Mouse (Mus musculus) spleen, postnatal 10 days (tissue): Measurements from ENCODE around the gene Phf21b.

ENCODE experiments used
- DNase-seq, 2 experiments: peaks; one replicate each; pipeline ENCODE4 v3.0.0; 2021 to 2022; ENCODE audit warnings: low spot score in 2 of 2

Gene Phf21b

DNA sequence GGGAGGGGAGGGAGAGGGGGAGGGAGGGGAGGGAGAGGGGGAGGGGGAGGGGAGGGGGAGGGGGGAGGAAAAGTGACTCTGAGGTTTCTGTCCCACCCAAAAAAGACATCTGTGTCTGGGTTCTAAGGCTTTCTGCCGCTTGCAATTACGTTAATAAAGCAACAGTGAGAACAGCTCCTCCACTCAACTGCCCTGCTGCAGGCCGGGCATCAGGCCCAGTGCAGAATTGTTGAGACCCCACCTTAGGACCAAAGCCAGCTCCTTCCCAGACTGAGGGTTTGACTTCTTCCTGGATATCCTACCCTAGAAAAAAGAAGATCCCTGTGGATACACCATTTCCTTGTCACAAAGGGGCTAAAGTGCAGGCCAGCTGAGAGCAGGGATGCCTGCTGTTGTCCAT, 9.6 kb downstream of the Phf21b start:
- no peak for DNase-seq

GRCm38 (mm10) chr15:84844831-84845230, 11.0 kb downstream of the Phf21b start:
- no peak for DNase-seq

DNA sequence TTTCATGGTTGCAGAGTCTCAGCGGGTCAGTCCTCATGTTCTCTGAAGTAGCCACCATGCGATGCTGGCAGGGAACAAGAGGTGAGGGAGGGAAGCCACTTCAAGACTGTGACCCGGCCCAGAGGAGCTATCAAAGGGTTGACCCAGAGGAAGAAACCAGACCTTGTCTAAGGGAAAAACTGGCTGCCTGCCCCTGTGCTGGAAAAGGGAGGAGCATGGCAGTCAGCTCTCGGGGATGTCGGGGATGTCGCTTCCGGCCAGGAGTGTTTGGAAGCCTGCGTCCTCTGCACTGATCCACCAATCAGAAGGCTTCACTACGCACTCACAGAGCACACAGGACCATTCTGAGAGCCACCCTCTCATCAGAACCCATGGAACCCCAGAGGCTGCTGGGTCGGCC, 12.8 kb downstream of the Phf21b start:
- no peak for DNase-seq

GRCm38 (mm10) chr15:84841925-84842821, 13.7 kb downstream of the Phf21b start:
- DNase-seq, result no peak

DNA sequence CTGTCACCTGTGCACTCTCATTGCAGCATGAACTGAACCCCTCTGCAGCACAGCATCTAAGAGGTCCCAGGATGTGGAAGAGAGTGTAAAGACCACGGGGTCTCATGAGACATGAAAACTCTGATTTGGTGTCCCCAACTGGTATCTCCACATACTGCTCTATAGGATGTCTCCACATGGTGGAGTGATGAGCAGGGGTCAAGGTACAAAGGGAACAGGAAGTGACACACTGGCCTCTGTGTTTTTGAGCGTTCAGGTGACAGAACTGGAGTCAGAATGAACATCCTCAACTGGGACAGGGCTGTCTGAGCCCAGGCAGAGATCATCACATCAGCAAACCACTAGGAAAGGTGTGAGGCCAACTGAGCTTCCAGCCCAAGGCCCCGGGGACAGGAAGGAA, 15.3 kb downstream of the Phf21b start:
- DNase-seq, result no peak

DNA sequence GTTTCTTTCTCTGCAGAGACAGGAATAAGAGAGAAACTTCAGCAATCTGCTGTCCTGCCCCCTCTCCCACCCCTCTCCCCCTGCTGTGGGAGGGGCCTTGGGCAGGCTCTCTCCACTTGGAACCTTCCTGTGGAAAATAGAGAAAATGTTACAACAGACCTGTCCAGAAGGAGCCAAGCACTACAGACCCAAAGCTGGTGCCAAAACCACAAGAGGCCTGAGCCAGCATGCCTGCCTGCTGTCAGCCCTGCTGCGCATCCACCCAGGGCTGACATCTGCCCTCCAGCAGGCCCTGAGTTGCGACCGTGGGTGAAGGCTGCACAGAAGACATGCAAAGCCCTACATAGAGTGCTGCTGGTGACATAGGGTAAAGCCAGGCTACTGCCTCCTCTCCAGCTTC, 16.3 kb downstream of the Phf21b start:
- DNase-seq, result no peak

GRCm38 (mm10) chr15:84837896-84838295, 18.0 kb downstream of the Phf21b start:
- DNase-seq, result no peak

DNA sequence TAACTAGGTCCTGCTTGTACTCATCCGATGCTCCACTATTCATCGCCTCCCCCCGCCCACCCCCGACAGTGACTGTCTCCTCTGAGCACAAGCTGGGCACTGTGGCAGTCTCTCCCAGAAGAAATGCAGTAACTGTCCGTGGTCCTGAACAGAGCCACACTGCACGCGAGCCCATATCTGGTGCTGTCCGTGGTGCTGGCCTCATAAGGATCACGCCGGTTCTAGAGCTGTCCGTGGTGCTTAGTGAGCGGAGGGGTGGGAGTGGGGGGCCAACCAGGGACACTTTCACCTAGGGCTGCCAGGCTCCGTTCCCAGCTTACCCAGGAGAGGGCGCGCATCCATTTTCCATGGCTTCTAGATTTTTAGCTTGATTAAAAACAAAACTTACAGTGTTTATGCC, 26.4 kb downstream of the Phf21b start:
- DNase-seq, result peak; percentile 49 to 85

GRCm38 (mm10) chr15:84828603-84829002, 27.2 kb downstream of the Phf21b start:
- no peak for DNase-seq

- DNase-seq, result no peak
Measured at GRCm38 (mm10) chr15:84823086-84823485, 32.8 kb downstream of the Phf21b start.

DNA sequence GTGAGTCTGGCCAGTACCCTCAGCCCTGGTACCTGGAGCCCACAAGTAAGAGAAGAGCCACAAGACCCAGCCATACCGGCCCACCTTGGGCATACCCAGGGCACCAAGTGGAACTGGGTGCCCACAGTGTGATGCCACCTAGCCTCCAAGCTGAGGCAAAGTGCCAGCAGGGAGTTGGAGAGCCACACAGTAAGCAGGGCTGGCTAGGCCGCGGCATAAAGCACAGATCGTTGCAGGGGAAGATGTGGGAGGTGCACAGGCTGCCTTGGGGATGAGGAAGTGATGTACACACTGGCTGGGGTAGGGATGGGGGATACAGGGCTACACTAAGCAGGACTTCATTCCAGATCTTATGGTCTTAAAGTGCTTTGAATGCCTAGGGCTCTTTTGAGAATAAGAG, 35.0 kb downstream of the Phf21b start:
- DNase-seq, result no peak

GRCm38 (mm10) chr15:84818284-84818683, 37.6 kb downstream of the Phf21b start:
- DNase-seq, result no peak

GRCm38 (mm10) chr15:84817589-84817988, 38.3 kb downstream of the Phf21b start:
- DNase-seq, result no peak

DNA sequence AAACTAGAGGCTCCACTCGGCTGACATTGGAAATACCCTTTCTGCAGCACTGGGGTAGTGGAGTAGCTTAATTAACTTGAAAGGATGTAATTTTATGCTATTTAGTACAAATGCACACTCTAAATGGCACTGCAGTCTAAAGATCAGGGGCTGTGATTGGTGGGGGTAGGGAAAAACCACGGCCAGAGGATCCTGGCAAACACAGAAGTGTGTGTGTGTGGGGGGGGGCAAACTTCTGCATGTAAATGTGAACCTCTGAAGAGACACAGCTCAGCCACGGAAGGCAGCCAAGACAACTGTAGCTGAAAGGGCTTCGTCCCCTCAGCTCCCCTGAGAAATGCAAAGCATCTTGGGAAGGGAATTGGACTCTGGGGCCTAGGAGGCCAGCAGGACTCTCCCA, 40.7 kb downstream of the Phf21b start:
- no peak for DNase-seq

DNA sequence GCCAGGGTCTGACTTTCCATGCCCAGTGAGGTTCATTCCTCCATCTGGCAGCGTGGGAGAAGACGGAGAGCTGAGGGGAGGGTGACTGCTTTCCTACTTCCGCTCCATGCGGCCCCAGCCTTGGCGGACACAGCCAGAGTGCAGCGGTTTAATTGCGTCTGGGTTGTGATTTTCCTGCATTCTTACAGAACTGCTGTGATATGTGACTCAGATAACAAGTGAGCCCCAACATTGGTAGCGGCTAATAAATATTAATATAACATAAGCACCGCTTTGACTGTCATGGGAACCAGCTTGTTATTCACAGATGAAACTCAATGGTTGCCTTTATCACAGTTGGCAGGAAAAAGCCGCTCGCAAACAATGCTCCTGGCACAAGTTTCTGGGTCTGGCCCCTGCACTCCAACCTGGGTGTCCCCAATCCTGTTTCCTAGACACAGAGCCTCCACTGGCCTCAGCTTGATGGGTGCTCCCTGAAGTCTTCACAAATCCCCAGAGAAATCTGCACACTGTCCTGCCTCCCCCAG, 43.0 kb downstream of the Phf21b start:
- no peak for DNase-seq

DNA sequence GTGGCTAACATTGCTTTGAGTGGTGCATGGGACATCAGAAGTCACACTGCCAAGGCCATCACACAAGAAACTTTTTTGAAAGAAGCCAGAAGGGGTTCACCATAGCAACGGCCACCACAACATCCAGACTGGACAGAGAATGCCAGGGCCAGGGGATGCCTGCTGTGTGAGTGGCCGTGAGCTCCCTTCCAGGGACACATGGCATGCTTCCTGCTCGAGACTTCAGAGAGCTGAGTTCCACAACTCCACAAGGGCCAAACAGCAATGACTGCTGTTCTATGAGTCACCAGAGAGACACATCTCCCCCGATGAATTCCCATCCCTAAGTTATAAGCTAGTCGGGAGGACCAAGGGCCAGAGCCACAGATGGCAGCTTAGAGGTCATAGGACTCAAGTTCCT, 44.7 kb downstream of the Phf21b start:
- no peak for DNase-seq

GRCm38 (mm10) chr15:84809275-84809952, 46.4 kb downstream of the Phf21b start:
- DNase-seq, result no peak

DNA sequence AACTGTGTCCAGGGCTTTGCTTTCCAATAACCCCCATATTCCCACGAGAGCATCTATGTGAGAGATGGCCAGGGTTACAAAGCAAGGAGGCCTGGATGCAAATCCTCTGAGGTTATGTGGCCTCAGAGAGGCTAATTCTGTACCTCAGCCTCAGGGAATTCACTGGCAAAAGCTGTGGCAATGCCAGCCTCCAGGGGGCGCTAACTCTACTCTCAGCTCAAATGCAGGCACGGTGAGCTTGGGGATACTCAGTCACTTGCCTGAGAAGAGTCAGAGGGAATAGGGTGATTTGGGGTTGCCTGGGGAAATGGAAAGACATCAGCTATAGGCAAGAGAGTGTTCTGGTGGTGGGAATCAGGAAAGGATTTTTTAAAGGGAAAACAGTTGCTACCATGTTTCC, 52.2 kb downstream of the Phf21b start:
- peak; percentile 16 to 66 for DNase-seq

DNA sequence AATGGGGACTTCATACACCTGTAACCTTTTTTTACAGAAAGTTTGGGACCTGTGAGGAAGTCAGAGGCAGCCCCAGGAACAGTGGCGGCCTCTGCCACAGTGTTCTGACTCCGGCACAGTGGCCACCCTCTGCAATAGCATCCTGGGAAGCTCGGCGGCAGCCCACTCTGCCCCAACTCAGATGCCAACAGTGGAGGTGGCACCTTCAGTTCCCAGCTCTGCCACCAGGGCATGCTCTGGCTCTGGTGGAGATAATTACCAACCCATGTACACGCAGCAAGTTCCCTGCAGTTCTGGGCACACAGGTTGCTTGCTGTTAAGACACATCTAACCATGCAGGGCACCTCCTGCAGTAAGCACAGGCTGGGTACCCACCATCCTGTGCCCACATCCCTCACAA, 55.7 kb downstream of the Phf21b start:
- peak in 1 of 2 experiments; percentile 22 for DNase-seq

- no peak for DNase-seq
Measured at GRCm38 (mm10) chr15:84793649-84794048, 62.2 kb downstream of the Phf21b start.

GRCm38 (mm10) chr15:84787161-84787560, 68.7 kb downstream of the Phf21b start:
- no peak for DNase-seq

GRCm38 (mm10) chr15:84784812-84785211, 71.0 kb downstream of the Phf21b start:
- no peak for DNase-seq

- no peak for DNase-seq
Measured at GRCm38 (mm10) chr15:84778587-84778986, 77.3 kb downstream of the Phf21b start.
